Mouse (Mus musculus): Measurements from ENCODE around the gene Nckap5. TPM values are rescaled to one million over a fixed set of nuclear protein-coding genes. Genes with fewer than 3 reads are reported as not detected.
A peak's percentile ranks its signal among the peaks of the same experiment; 100 is the strongest.

Nckap5 gene
- polyA plus RNA-seq, 1 experiment from 2014 or later = 1.1 TPM

- ATAC-seq (no peak; the same call in 1 of the 2 replicates), DNase-seq (no peak)
- H3K9ac ChIP-seq (replicated peaks) = 0 out of 2 replicates have a peak overlapping the region, but pooled peaks have one; percentile 30
- H3K4me3 ChIP-seq (ENCODE audit: low read depth, low read length) = peak overlapping the region; percentile 17; the same call in 1 of the 2 replicates
- WGBS (ENCODE audit: insufficient replicate concordance) = 63% methylated on average over 7 of the region's 7 CpGs
- H3K9me3 ChIP-seq (ENCODE audit: low read length) = no peaks in the 10 kb centered on the region
- peak overlapping the region; percentile 13; the same call in 1 of the 2 replicates for H3K27ac ChIP-seq (ENCODE audit: low read depth)
- H3K36me3 ChIP-seq (replicated peaks; ENCODE audit: insufficient read depth, low read length) = no peaks in the 10 kb centered on the region
- no peaks in the 10 kb centered on the region for H3K27me3 ChIP-seq (ENCODE audit: insufficient read depth, low read length)
- H3K4me1 ChIP-seq (ENCODE audit: insufficient read depth) = peaks cover 2% of the 10 kb centered on the region
- H3K4me2 ChIP-seq (ENCODE audit: low read depth, low read length) = peak overlapping the region; percentile 45
- TF ChIP-seq CTCF (IDR thresholded peaks at IDR 0.05; ENCODE audit: low read depth) = no peak
- TF ChIP-seq EP300 (IDR thresholded peaks at IDR 0.05; ENCODE audit: low read depth) = no peak
These were observed 226.7 kb downstream of the Nckap5 start for GRCm38 (mm10) chr1:126603771-126604515.

- no peaks in the 10 kb centered on the region for H3K27me3 ChIP-seq (ENCODE audit: insufficient read depth, low read length)
- H3K9me3 ChIP-seq (ENCODE audit: low read length) = no peaks in the 10 kb centered on the region
- no peaks in the 10 kb centered on the region for H3K36me3 ChIP-seq (replicated peaks; ENCODE audit: insufficient read depth, low read length)
- TF ChIP-seq EP300 (IDR thresholded peaks at IDR 0.05; ENCODE audit: low read depth) (no peak), CTCF (IDR thresholded peaks at IDR 0.05; ENCODE audit: low read depth) (no peak)
- H3K4me1 ChIP-seq (ENCODE audit: insufficient read depth) = peaks cover 6% of the 10 kb centered on the region
- H3K4me3 ChIP-seq (ENCODE audit: low read depth, low read length) = no peak overlapping the region
- DNase-seq (no peak), ATAC-seq (peak; percentile 61)
- no peak overlapping the region for H3K4me2 ChIP-seq (ENCODE audit: low read depth, low read length)
- 62% methylated on average over 4 of the region's 4 CpGs for WGBS (ENCODE audit: insufficient replicate concordance)
- peak overlapping the region; percentile 44; the same call in 1 of the 2 replicates for H3K27ac ChIP-seq (ENCODE audit: low read depth)
- H3K9ac ChIP-seq (replicated peaks) = no peak overlapping the region
These were observed 230.0 kb downstream of the Nckap5 start for GRCm38 (mm10) chr1:126600596-126600995.

- H3K27me3 ChIP-seq (ENCODE audit: insufficient read depth, low read length) = no peaks in the 10 kb centered on the region
- H3K9me3 ChIP-seq (ENCODE audit: low read length) = no peaks in the 10 kb centered on the region
- TF ChIP-seq EP300 (IDR thresholded peaks at IDR 0.05; ENCODE audit: low read depth) = no peak
- no peak for DNase-seq
- H3K27ac ChIP-seq (ENCODE audit: low read depth) = no peak overlapping the region
- no peak overlapping the region for H3K9ac ChIP-seq (replicated peaks)
- no peaks in the 10 kb centered on the region for H3K36me3 ChIP-seq (replicated peaks; ENCODE audit: insufficient read depth, low read length)
- no peak overlapping the region for H3K4me2 ChIP-seq (ENCODE audit: low read depth, low read length)
- WGBS (ENCODE audit: insufficient replicate concordance) = 37% methylated on average over 3 of the region's 3 CpGs
- H3K4me1 ChIP-seq (ENCODE audit: insufficient read depth) = peaks cover 6% of the 10 kb centered on the region
- H3K4me3 ChIP-seq (ENCODE audit: low read depth, low read length) = no peak overlapping the region
- no peak for ATAC-seq
These were observed 233.2 kb downstream of the Nckap5 start for GRCm38 (mm10) chr1:126597376-126597775.

GRCm38 (mm10) chr1:126594796-126595195 is 235.8 kb downstream of the Nckap5 start:
- ATAC-seq = no peak

GRCm38 (mm10) chr1:126593044-126593805 is 237.4 kb downstream of the Nckap5 start:
- Histone ChIP-seq H3K9me3 (ENCODE audit: low read length) (no peaks in the 10 kb centered on the region), H3K9ac (replicated peaks) (no peak overlapping the region), H3K4me1 (ENCODE audit: insufficient read depth) (peaks cover 4% of the 10 kb centered on the region; the same call in 1 of the 2 replicates), H3K27me3 (ENCODE audit: insufficient read depth, low read length) (no peaks in the 10 kb centered on the region), H3K27ac (ENCODE audit: low read depth) (peak overlapping the region; percentile 45), H3K4me3 (ENCODE audit: low read depth, low read length) (no peak overlapping the region), H3K36me3 (replicated peaks; ENCODE audit: insufficient read depth, low read length) (no peaks in the 10 kb centered on the region), H3K4me2 (ENCODE audit: low read depth, low read length) (0 out of 2 replicates have a peak overlapping the region, but pooled peaks have one; percentile 9)
- WGBS (ENCODE audit: insufficient replicate concordance) = 47% methylated on average over 7 of the region's 7 CpGs
- DNase-seq = peak; percentile 74
- TF ChIP-seq CTCF (IDR thresholded peaks at IDR 0.05; ENCODE audit: low read depth) (no peak), EP300 (IDR thresholded peaks at IDR 0.05; ENCODE audit: low read depth) (0 out of 2 replicates have a peak, but pooled peaks have one; percentile 9)
- peak; percentile 80 for ATAC-seq

More at GRCm38 (mm10) chr1:126594796-126595195, 235.8 kb downstream of the Nckap5 start:
- H3K4me3 ChIP-seq (ENCODE audit: low read depth, low read length) = no peak overlapping the region
- H3K27me3 ChIP-seq (ENCODE audit: insufficient read depth, low read length) = no peaks in the 10 kb centered on the region
- WGBS (ENCODE audit: insufficient replicate concordance) = 54% methylated on average over 3 of the region's 3 CpGs
- peaks cover 4% of the 10 kb centered on the region for H3K4me1 ChIP-seq (ENCODE audit: insufficient read depth)
- H3K27ac ChIP-seq (ENCODE audit: low read depth) = no peak overlapping the region
- H3K4me2 ChIP-seq (ENCODE audit: low read depth, low read length) = no peak overlapping the region
- no peak overlapping the region for H3K9ac ChIP-seq (replicated peaks)
- no peaks in the 10 kb centered on the region for H3K9me3 ChIP-seq (ENCODE audit: low read length)
- TF ChIP-seq CTCF (IDR thresholded peaks at IDR 0.05; ENCODE audit: low read depth) (no peak), EP300 (IDR thresholded peaks at IDR 0.05; ENCODE audit: low read depth) (no peak)
- DNase-seq = no peak
- no peaks in the 10 kb centered on the region for H3K36me3 ChIP-seq (replicated peaks; ENCODE audit: insufficient read depth, low read length)

GRCm38 (mm10) chr1:126590911-126591310 is 239.7 kb downstream of the Nckap5 start:
- WGBS (ENCODE audit: insufficient replicate concordance) = 74% methylated on average over 3 of the region's 3 CpGs
- Histone ChIP-seq H3K9ac (replicated peaks) (no peak overlapping the region), H3K4me2 (ENCODE audit: low read depth, low read length) (no peak overlapping the region), H3K27me3 (ENCODE audit: insufficient read depth, low read length) (no peaks in the 10 kb centered on the region), H3K4me3 (ENCODE audit: low read depth, low read length) (no peak overlapping the region), H3K4me1 (ENCODE audit: insufficient read depth) (no peaks in the 10 kb centered on the region; the same call in 1 of the 2 replicates), H3K9me3 (ENCODE audit: low read length) (no peaks in the 10 kb centered on the region), H3K27ac (ENCODE audit: low read depth) (no peak overlapping the region), H3K36me3 (replicated peaks; ENCODE audit: insufficient read depth, low read length) (no peaks in the 10 kb centered on the region)
- ATAC-seq (no peak), DNase-seq (no peak)
- TF ChIP-seq CTCF (IDR thresholded peaks at IDR 0.05; ENCODE audit: low read depth) = no peak
- TF ChIP-seq EP300 (IDR thresholded peaks at IDR 0.05; ENCODE audit: low read depth) = no peak

Data from liver, postnatal 0 days (tissue).